Mouse (Mus musculus): ENCODE results near the gene Padi3.
A peak's percentile ranks its signal among the peaks of the same experiment; 100 is the strongest.

DNA sequence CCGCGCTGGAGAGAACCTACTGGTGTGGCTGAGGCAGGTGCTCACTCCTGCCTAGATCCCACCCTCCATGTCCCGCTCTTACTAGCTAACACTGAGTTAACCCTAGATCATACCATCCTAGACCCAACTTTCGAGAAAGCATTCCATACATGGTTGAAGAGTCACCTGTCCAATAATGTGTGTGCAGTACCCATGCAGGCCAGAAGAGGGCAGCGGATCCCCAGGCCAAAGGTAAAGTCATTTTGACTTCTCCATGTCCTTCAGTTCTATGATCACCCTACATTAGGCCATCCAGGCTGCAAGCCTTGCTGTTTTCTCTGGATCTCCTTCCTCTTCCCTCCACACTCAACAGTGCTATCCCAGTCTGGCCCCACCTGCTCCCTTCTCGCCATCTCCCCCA lies 21.5 kb downstream of the Padi3 start:
- TF ChIP-seq CTCF (IDR thresholded peaks at IDR 0.05; ENCODE audit: borderline replicate concordance, insufficient read depth, low read length) (peak; percentile 74; the same call in 1 of the 2 replicates), POLR2A (IDR thresholded peaks at IDR 0.05; ENCODE audit: low read depth, low read length) (no peak)

All from embryonic fibroblast, embryonic 13.5 days (primary cell).